Mouse (Mus musculus) forebrain, postnatal 0 days (tissue): Measurements from ENCODE around the gene Myo18a. TPM values are rescaled to one million over a fixed set of nuclear protein-coding genes. Genes with fewer than 3 reads are reported as not detected.

Experiments used
- ATAC-seq: fragments of 200-750 bp; cut with Nextera tagmentation; 2 replicates; pipeline ENCODE4 v1.8.0; 2017; ENCODE audit warnings: mild to moderate bottlenecking, moderate library complexity
- DNase-seq: peaks from one replicate; pipeline ENCODE4 v3.0.0-alpha.2; 2015
- H3K27ac ChIP-seq: fragments of 300-500 bp; sonication (generic); 2 replicates; pipeline ENCODE4 v1.5.1; 2014; ENCODE audit warnings: low read depth, mild to moderate bottlenecking, antibody characterized with exemption, low read length, moderate library complexity, mixed read lengths
- H3K27me3 ChIP-seq: fragments of 300-500 bp; sonication (generic); 2 replicates; pipeline ENCODE4 v1.6.1; 2014; ENCODE audit warnings: mild to moderate bottlenecking, low read length, mixed read lengths; ENCODE audit not compliant: insufficient read depth
- H3K36me3 ChIP-seq: fragments of 300-500 bp; sonication (generic); 2 replicates; pipeline ENCODE4 v1.6.1; 2014; ENCODE audit warnings: mild to moderate bottlenecking, moderate library complexity; ENCODE audit not compliant: insufficient read depth
- H3K4me1 ChIP-seq: fragments of 300-500 bp; sonication (generic); 2 replicates; pipeline ENCODE4 v1.6.1; 2014; ENCODE audit warnings: antibody characterized with exemption; ENCODE audit not compliant: insufficient read depth
- H3K4me2 ChIP-seq: fragments of 300-500 bp; sonication (generic); 2 replicates; pipeline ENCODE4 v1.6.1; 2014; ENCODE audit warnings: low read depth, mild to moderate bottlenecking, moderate library complexity
- H3K4me3 ChIP-seq: fragments of 300-500 bp; sonication (generic); 2 replicates; pipeline ENCODE4 v1.5.1; 2014; ENCODE audit warnings: low read depth, low read length, mixed read lengths
- H3K9ac ChIP-seq: fragments of 300-500 bp; sonication (generic); 2 replicates; pipeline ENCODE4 v1.6.1; 2014; ENCODE audit warnings: mild to moderate bottlenecking
- H3K9me3 ChIP-seq: fragments of 300-500 bp; sonication (generic); 2 replicates; pipeline ENCODE4 v1.6.1; 2016; ENCODE audit warnings: low read length
- CTCF ChIP-seq: sonication (generic); IDR thresholded peaks from 2 replicates; pipeline ENCODE4 v1.5.1; 2016; ENCODE audit warnings: antibody characterized with exemption, control low read depth, low read depth
- WGBS: fragments of 180-500 bp; shearing (Covaris S2); extraction: QIAGEN DNeasy Blood & Tissue Kit; methylation state at CpG from one replicate; pipeline ENCODE4 v1.1.7; 2014; 5-methylcytosine and 5-hydroxymethylcytosine counted together
- polyA plus RNA-seq: library from polyadenylated mRNA; unstranded; fragments of >200 nt; fragmentation: Nextera tagmentation; extraction: Ambion mirVana; gene quantifications from 2 replicates; pipeline ENCODE4 v1.2.1, GENCODE M21; 2015
- total RNA-seq: library from RNA; depleted of rRNA; stranded (reverse); fragments of >200 nt; gene quantifications from 2 replicates; pipeline ENCODE4 v1.2.3, GENCODE M21; 2014

Myo18a gene
- total and polyA plus RNA-seq, 2 experiments from 2014 or later: 33.8 to 85.2 TPM

DNA sequence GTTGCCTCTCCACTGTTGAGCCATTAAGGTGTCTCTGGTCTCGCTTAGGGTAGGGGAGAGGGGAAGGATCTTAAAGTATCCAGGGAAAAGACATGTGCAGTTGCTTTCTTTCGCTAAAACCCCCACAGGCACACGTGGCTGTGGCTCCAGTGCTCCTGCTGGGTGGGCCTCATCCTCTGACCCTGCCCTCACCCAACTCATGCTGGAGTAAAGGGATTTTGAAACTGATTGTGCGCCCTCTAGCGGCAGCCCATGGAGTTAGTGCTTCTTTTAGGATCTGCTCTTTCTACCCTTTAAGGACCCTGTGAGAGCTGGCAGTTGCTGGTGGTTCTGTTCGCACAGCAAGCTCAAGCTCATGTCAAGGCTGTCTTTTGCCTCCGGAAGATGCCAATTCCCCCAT lies 59.7 kb downstream of the Myo18a start:
- Histone ChIP-seq H3K9ac (no peak overlapping the region), H3K36me3 (peaks cover 62% of the 10 kb centered on the region), H3K27me3 (no peaks in the 10 kb centered on the region), H3K9me3 (no peaks in the 10 kb centered on the region), H3K27ac (no peak overlapping the region), H3K4me2 (no peak overlapping the region), H3K4me3 (no peak overlapping the region), H3K4me1 (peaks cover 10% of the 10 kb centered on the region; the same call in 1 of the 2 replicates)
- WGBS: 21% methylated on average over 7 of the region's 7 CpGs
- TF ChIP-seq CTCF: peak; percentile 92
- DNase-seq: peak; percentile 79
- peak; percentile 32; the same call in 1 of the 2 replicates for ATAC-seq

DNA sequence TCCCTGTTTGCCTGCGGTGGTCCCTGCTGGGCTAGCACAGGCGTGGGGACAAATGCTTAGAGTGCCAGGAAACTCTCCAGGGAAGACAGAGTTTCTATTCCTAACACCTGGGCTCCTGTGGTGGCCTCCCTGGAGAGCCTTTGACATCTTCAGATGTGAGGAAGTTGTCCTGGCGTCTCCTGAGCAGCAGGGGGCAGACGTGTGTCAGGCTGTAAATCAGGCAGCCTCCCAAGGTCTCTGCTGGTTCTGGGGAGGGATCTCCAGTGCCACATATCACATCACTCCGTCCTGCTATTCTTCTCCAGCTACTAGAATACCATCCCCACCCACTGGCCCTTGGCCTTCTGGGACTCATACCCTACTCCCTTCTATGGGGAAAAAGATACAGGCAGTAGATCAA lies 62.8 kb downstream of the Myo18a start:
- TF ChIP-seq CTCF: peak; percentile 92
- no peaks in the 10 kb centered on the region for H3K9me3 ChIP-seq
- H3K4me3 ChIP-seq: no peak overlapping the region
- peaks cover 10% of the 10 kb centered on the region; the same call in 1 of the 2 replicates for H3K4me1 ChIP-seq
- peak overlapping the region; percentile 22; the same call in 1 of the 2 replicates for H3K9ac ChIP-seq
- H3K36me3 ChIP-seq: peaks cover 60% of the 10 kb centered on the region
- WGBS: 0% methylated on average over 5 of the region's 5 CpGs
- ATAC-seq (peak; percentile 65), DNase-seq (peak; percentile 91)
- H3K27me3 ChIP-seq: no peaks in the 10 kb centered on the region
- no peak overlapping the region for H3K4me2 ChIP-seq
- H3K27ac ChIP-seq: 0 out of 2 replicates have a peak overlapping the region, but pooled peaks have one; percentile 62

DNA sequence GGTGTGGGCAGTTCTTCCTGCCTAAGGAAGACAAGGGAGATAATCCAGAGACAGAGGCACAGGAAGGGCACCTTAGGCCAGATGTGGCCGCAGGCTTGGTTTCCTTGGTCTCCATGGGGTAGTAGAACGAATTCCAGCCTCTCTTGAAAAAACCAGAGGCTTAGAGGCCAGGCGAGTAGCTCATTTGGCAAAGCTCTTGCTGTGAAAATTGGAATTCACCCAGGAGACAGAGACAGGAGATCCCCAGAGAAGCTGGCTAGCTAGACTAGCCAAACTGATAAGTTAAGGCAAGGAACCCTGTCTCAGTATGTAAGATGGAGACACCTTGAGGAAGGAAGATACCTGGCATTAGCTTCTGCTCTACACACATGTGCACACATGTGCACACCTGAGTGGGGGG lies 63.3 kb downstream of the Myo18a start:
- ATAC-seq: no peak
- H3K9me3 ChIP-seq: no peaks in the 10 kb centered on the region
- no peak for TF ChIP-seq CTCF
- no peaks in the 10 kb centered on the region for H3K27me3 ChIP-seq
- 29% methylated on average over 3 of the region's 3 CpGs for WGBS
- peaks cover 10% of the 10 kb centered on the region; the same call in 1 of the 2 replicates for H3K4me1 ChIP-seq
- DNase-seq: no peak
- peaks cover 59% of the 10 kb centered on the region for H3K36me3 ChIP-seq
- H3K4me3 ChIP-seq: no peak overlapping the region
- H3K27ac ChIP-seq: 0 out of 2 replicates have a peak overlapping the region, but pooled peaks have one; percentile 62
- H3K4me2 ChIP-seq: no peak overlapping the region
- peak overlapping the region; percentile 22; the same call in 1 of the 2 replicates for H3K9ac ChIP-seq

GRCm38 (mm10) chr11:77827241-77827995 lies 64.4 kb downstream of the Myo18a start:
- peaks cover 10% of the 10 kb centered on the region; the same call in 1 of the 2 replicates for H3K4me1 ChIP-seq
- H3K4me3 ChIP-seq: no peak overlapping the region
- H3K9ac ChIP-seq: no peak overlapping the region
- DNase-seq (peak; percentile 93), ATAC-seq (peak; percentile 78)
- H3K4me2 ChIP-seq: no peak overlapping the region
- peak; percentile 100 for TF ChIP-seq CTCF
- peaks cover 57% of the 10 kb centered on the region for H3K36me3 ChIP-seq
- no peak overlapping the region for H3K27ac ChIP-seq
- H3K27me3 ChIP-seq: no peaks in the 10 kb centered on the region
- H3K9me3 ChIP-seq: no peaks in the 10 kb centered on the region
- WGBS: 51% methylated on average over 18 of the region's 18 CpGs

DNA sequence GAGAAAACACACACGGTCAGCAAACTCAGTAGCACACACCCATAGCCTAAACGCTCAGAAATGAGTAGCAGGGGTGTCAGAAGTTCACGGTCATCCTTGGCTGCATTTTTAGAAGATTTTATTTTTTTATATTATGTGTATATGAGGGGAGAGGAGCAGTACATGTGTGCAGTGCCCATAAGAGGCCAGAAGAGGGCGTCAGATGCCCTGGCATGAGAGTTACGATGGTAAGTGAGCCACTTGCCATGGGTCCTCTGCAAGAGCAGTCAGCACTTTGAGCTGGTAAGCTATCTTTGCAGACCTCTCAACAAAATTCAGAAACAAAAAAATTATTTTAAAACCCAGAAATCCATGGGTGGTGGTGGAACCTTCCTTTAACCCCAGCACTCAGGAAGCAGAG lies 65.1 kb downstream of the Myo18a start:
- Histone ChIP-seq H3K27me3 (no peaks in the 10 kb centered on the region), H3K4me1 (peaks cover 10% of the 10 kb centered on the region; the same call in 1 of the 2 replicates), H3K9ac (no peak overlapping the region), H3K4me2 (no peak overlapping the region), H3K4me3 (no peak overlapping the region), H3K27ac (no peak overlapping the region), H3K36me3 (peaks cover 64% of the 10 kb centered on the region), H3K9me3 (no peaks in the 10 kb centered on the region)
- DNase-seq: no peak
- no peak for ATAC-seq
- TF ChIP-seq CTCF: peak; percentile 63
- 88% methylated on average over 5 of the region's 5 CpGs for WGBS

DNA sequence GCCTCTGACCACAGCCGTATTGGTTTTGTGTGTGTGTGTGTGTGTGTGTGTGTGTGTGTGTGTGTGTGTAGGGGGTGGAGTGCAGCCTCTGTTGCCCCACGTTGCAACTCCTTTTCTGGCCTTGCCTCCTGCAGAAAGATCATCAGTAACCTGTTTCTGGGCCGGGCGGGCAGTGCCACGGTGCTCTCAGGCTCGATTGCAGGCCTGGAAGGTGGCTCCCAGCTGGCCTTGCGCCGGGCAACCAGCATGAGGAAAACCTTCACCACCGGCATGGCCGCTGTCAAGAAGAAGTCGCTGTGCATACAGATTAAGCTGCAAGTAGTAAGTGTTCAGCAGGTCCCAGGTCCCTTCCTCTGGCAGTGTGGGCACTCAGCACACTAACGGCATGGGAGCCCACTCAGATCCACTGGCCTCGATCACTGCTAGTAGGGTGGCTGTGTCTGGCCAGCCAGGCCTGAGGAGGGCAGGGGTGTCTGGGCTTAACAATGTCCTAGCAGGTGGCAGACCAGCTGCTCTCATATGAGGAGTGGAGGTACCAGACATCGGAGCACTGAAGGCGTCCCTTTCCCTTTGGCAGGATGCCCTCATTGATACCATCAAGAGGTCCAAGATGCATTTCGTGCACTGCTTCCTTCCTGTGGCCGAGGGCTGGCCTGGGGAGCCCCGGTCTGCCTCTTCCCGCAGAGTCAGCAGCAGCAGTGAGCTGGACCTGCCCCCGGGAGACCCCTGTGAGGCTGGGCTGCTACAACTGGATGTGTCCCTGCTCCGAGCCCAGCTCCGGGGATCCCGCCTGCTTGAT lies 66.2 kb downstream of the Myo18a start:
- H3K27me3 ChIP-seq: no peaks in the 10 kb centered on the region
- DNase-seq (no peak), ATAC-seq (no peak)
- no peak overlapping the region for H3K4me2 ChIP-seq
- H3K4me3 ChIP-seq: no peak overlapping the region
- no peak overlapping the region for H3K27ac ChIP-seq
- TF ChIP-seq CTCF: no peak
- H3K9me3 ChIP-seq: no peaks in the 10 kb centered on the region
- peaks cover 58% of the 10 kb centered on the region for H3K36me3 ChIP-seq
- no peak overlapping the region for H3K9ac ChIP-seq
- 64% methylated on average over 23 of the region's 23 CpGs for WGBS
- H3K4me1 ChIP-seq: peaks cover 10% of the 10 kb centered on the region; the same call in 1 of the 2 replicates
